Comparison of ENCODE assay signal across 15 mouse cellular contexts in genomic region chr12:108742241-108742640, GRCm38 (mm10). TPM values are rescaled to one million over a fixed set of nuclear protein-coding genes. Genes with fewer than 3 reads are reported as not detected.
"Had no signal": no experiment of that assay in that cellular context is flagged by ENCODE, and none has a peak within 500 bp of the region (broad histone marks: within the 10 kb centered on the region; RNA-seq: fewer than 3 reads in every experiment).

No protein-coding gene starts in this region.

- H3K27me3 ChIP-seq: midbrain, embryonic 12.5 days; midbrain, embryonic 15.5 days; neural tube, embryonic 12.5 days; stomach, embryonic 15.5 days had no signal

- H3K9me3 ChIP-seq: midbrain, embryonic 10.5 days; midbrain, embryonic 12.5 days; midbrain, embryonic 15.5 days; neural tube, embryonic 12.5 days; stomach, embryonic 15.5 days had no signal

- H3K9ac ChIP-seq: lung, embryonic 14.5 days; midbrain, embryonic 12.5 days; midbrain, embryonic 15.5 days; neural tube, embryonic 12.5 days; stomach, embryonic 15.5 days had no signal

- H3K27ac ChIP-seq: midbrain, embryonic 10.5 days; midbrain, embryonic 12.5 days; midbrain, embryonic 15.5 days; neural tube, embryonic 12.5 days; stomach, embryonic 15.5 days; stomach, postnatal 0 days had no signal

- H3K4me1 ChIP-seq: midbrain, embryonic 12.5 days; midbrain, embryonic 15.5 days; neural tube, embryonic 12.5 days; stomach, embryonic 15.5 days had no signal

- H3K4me3 ChIP-seq: midbrain, embryonic 10.5 days; midbrain, embryonic 12.5 days; midbrain, embryonic 15.5 days; neural tube, embryonic 12.5 days; stomach, embryonic 15.5 days had no signal

- H3K4me2 ChIP-seq: lung, embryonic 14.5 days; midbrain, embryonic 12.5 days; midbrain, embryonic 15.5 days; neural tube, embryonic 12.5 days; stomach, embryonic 15.5 days had no signal

- H3K36me3 ChIP-seq: midbrain, embryonic 10.5 days; midbrain, embryonic 12.5 days; midbrain, embryonic 15.5 days; neural tube, embryonic 12.5 days; stomach, embryonic 15.5 days had no signal

- ATAC-seq: midbrain, embryonic 15.5 days had no signal

- DNase-seq: lung, adult 18-20 months; lung, embryonic 14.5 days; lung, postnatal 10 days; lung, postnatal 4 days; right cerebral cortex, postnatal 14 days; thymus, adult 2 months; thymus, postnatal 25 days; thymus, postnatal 4 days had no signal

RNA-seq across cellular contexts. Expression of gene Degs2, which starts 40.1 kb away (rescaled TPM):
- polyA plus RNA-seq: spleen, adult 2 months had no signal
